Mouse (Mus musculus) left cerebral cortex, postnatal 4 days (tissue): ENCODE measurements around the gene Tmem9. TPM values are rescaled to one million over a fixed set of nuclear protein-coding genes. Genes with fewer than 3 reads are reported as not detected.

Source experiments
- DNase-seq: peaks from one replicate; pipeline ENCODE4 v3.0.0-alpha.2; 2022
- intact Hi-C: fragments of 180-260 bp; cut with DNase I; formaldehyde crosslinking; loops from one replicate; pipeline ENCODE4 v1.15.1; 2025
- total RNA-seq, 2 experiments: library from RNA; stranded (reverse); gene quantifications; 2 replicates each; pipeline ENCODE4 v1.2.3; 2021

Tmem9 gene
- total RNA-seq, 2 experiments from 2014 or later = 64.2 to 77.1 TPM

- intact Hi-C loops = no loop called here
- no peak for DNase-seq
These were observed 22.3 kb downstream of the Tmem9 start for GRCm38 (mm10) chr1:136030201-136030600.

- no peak for DNase-seq
- intact Hi-C loops = no loop called here
These were observed 23.7 kb downstream of the Tmem9 start for GRCm38 (mm10) chr1:136031697-136032096.

- DNase-seq = no peak
- intact Hi-C loops = no loop called here
These were observed 25.0 kb downstream of the Tmem9 start for GRCm38 (mm10) chr1:136032961-136033360.

GRCm38 (mm10) chr1:136038746-136039538 is 31.0 kb downstream of the Tmem9 start:
- peak; percentile 66 for DNase-seq
- intact Hi-C loops = no loop called here

GRCm38 (mm10) chr1:136040452-136040851 is 32.5 kb downstream of the Tmem9 start:
- DNase-seq = no peak
- intact Hi-C loops = no loop called here

GRCm38 (mm10) chr1:136040874-136041273 is 32.9 kb downstream of the Tmem9 start:
- peak; percentile 59 for DNase-seq
- intact Hi-C loops = no loop called here

GRCm38 (mm10) chr1:136045774-136046173 is 37.8 kb downstream of the Tmem9 start:
- intact Hi-C loops = no loop called here
- peak; percentile 77 for DNase-seq

GRCm38 (mm10) chr1:136047432-136047831 is 39.5 kb downstream of the Tmem9 start:
- intact Hi-C loops = no loop called here
- DNase-seq = peak; percentile 32

- no peak for DNase-seq
- intact Hi-C loops = no loop called here
These were observed 39.9 kb downstream of the Tmem9 start for GRCm38 (mm10) chr1:136047894-136048293.

- intact Hi-C loops = loop anchor here (2.0 to 5.0 kb wide), 2 partner anchors 82 to 412 kb away; no protein-coding TSS in a partner anchor
- no peak for DNase-seq
These were observed 42.5 kb downstream of the Tmem9 start, which contains the start of gene Ascl5 for GRCm38 (mm10) chr1:136050312-136051012. Gene Ascl5, plus strand, starts transcription at chr1:136050804.

GRCm38 (mm10) chr1:136051013-136051315 is 43.0 kb downstream of the Tmem9 start:
- DNase-seq = no peak
- intact Hi-C loops = loop anchor here (2.0 to 5.0 kb wide), 2 partner anchors 82 to 411 kb away; no protein-coding TSS in a partner anchor

GRCm38 (mm10) chr1:136051465-136051864 is 43.5 kb downstream of the Tmem9 start:
- intact Hi-C loops = loop anchor here (2.0 to 5.0 kb wide), 2 partner anchors 81 to 411 kb away; no protein-coding TSS in a partner anchor
- DNase-seq = peak; percentile 78

GRCm38 (mm10) chr1:136052547-136052946 is 44.6 kb downstream of the Tmem9 start, which contains the start of gene Cacna1s:
Gene Cacna1s, plus strand, starts transcription at chr1:136052750.
- intact Hi-C loops = loop anchor here (5.0 kb wide), 1 partner anchor 410 kb away; no protein-coding TSS in a partner anchor
- peak; percentile 41 for DNase-seq

GRCm38 (mm10) chr1:136055771-136056170 is 47.8 kb downstream of the Tmem9 start:
- intact Hi-C loops = no loop called here
- no peak for DNase-seq

GRCm38 (mm10) chr1:136058594-136058993 is 50.6 kb downstream of the Tmem9 start:
- intact Hi-C loops = no loop called here
- DNase-seq = no peak

GRCm38 (mm10) chr1:136061041-136061789 is 53.3 kb downstream of the Tmem9 start:
- peak; percentile 92 for DNase-seq
- intact Hi-C loops = no loop called here

GRCm38 (mm10) chr1:136061790-136062141 is 53.8 kb downstream of the Tmem9 start:
- no peak for DNase-seq
- intact Hi-C loops = no loop called here

- intact Hi-C loops = no loop called here
- no peak for DNase-seq
These were observed 56.0 kb downstream of the Tmem9 start for GRCm38 (mm10) chr1:136063991-136064390.

GRCm38 (mm10) chr1:136066621-136067020 is 58.7 kb downstream of the Tmem9 start:
- intact Hi-C loops = no loop called here
- no peak for DNase-seq

GRCm38 (mm10) chr1:136067579-136067978 is 59.6 kb downstream of the Tmem9 start:
- no peak for DNase-seq
- intact Hi-C loops = no loop called here

- intact Hi-C loops = no loop called here
- peak; percentile 62 for DNase-seq
These were observed 68.1 kb downstream of the Tmem9 start for GRCm38 (mm10) chr1:136076086-136076485.
